Mouse (Mus musculus): Measurements from ENCODE around the gene Fcer1g.
"Not testable (repeated sequence)": the region's sequence is repeated elsewhere in the genome, so short reads cannot be mapped to it uniquely, and the experiment has no call there.

Fcer1g gene

GRCm38 (mm10) chr1:171241952-171242351, 7.8 kb upstream of the Fcer1g start:
- not testable (repeated sequence) for DNase-seq (ENCODE audit: low spot score)

GRCm38 (mm10) chr1:171240911-171241310, 6.7 kb upstream of the Fcer1g start:
- DNase-seq (ENCODE audit: low spot score), result no peak

- no peak for DNase-seq (ENCODE audit: low spot score)
Measured at GRCm38 (mm10) chr1:171239992-171240744, 6.0 kb upstream of the Fcer1g start.

GRCm38 (mm10) chr1:171238463-171238862, 4.3 kb upstream of the Fcer1g start:
- no peak for DNase-seq (ENCODE audit: low spot score)

GRCm38 (mm10) chr1:171237438-171237837, 3.3 kb upstream of the Fcer1g start:
- DNase-seq (ENCODE audit: low spot score), result no peak

GRCm38 (mm10) chr1:171235791-171236190, 1.6 kb upstream of the Fcer1g start:
- DNase-seq (ENCODE audit: low spot score), result no peak

- DNase-seq (ENCODE audit: low spot score), result no peak
Measured at GRCm38 (mm10) chr1:171234538-171234937, 373 bp upstream of the Fcer1g start.

- DNase-seq (ENCODE audit: low spot score), result no peak
Measured at GRCm38 (mm10) chr1:171232800-171233730, 1.1 kb downstream of the Fcer1g start.

GRCm38 (mm10) chr1:171232348-171232747, 1.8 kb downstream of the Fcer1g start:
- DNase-seq (ENCODE audit: low spot score), result no peak

- DNase-seq (ENCODE audit: low spot score), result no peak
Measured at GRCm38 (mm10) chr1:171231844-171232243, 2.3 kb downstream of the Fcer1g start.

GRCm38 (mm10) chr1:171230215-171230614, 4.0 kb downstream of the Fcer1g start:
- no peak for DNase-seq (ENCODE audit: low spot score)

- no peak for DNase-seq (ENCODE audit: low spot score)
Measured at GRCm38 (mm10) chr1:171229750-171230149, 4.4 kb downstream of the Fcer1g start.

GRCm38 (mm10) chr1:171227879-171228278, 6.3 kb downstream of the Fcer1g start:
- no peak for DNase-seq (ENCODE audit: low spot score)

- DNase-seq (ENCODE audit: low spot score), result no peak
Measured at GRCm38 (mm10) chr1:171226780-171227179, 7.4 kb downstream of the Fcer1g start.

GRCm38 (mm10) chr1:171224857-171225256, 9.3 kb downstream of the Fcer1g start, which contains the start of gene Apoa2:
Gene Apoa2 (plus strand): TSS chr1:171225054.
- DNase-seq (ENCODE audit: low spot score), result no peak

GRCm38 (mm10) chr1:171223796-171224195, 10.4 kb downstream of the Fcer1g start:
- no peak for DNase-seq (ENCODE audit: low spot score)

- DNase-seq (ENCODE audit: low spot score), result no peak
Measured at GRCm38 (mm10) chr1:171223168-171223567, 11.0 kb downstream of the Fcer1g start.

GRCm38 (mm10) chr1:171222238-171223155, 11.7 kb downstream of the Fcer1g start, which contains the start of gene Tomm40l:
Gene Tomm40l (minus strand): TSS chr1:171222514.
- DNase-seq (ENCODE audit: low spot score), result peak; percentile 76

- DNase-seq (ENCODE audit: low spot score), result no peak
Measured at GRCm38 (mm10) chr1:171221281-171222193, 12.6 kb downstream of the Fcer1g start.

GRCm38 (mm10) chr1:171220871-171221270, 13.3 kb downstream of the Fcer1g start:
- DNase-seq (ENCODE audit: low spot score), result peak; percentile 80

All from ovary, postnatal 14 days (tissue).